Mouse (Mus musculus) G1E (cell line): ENCODE measurements around the gene Nckap5. TPM values are rescaled to one million over a fixed set of nuclear protein-coding genes. Genes with fewer than 3 reads are reported as not detected.

Experiments used
- ATAC-seq: 2 replicates; pipeline ENCODE4 v1.8.0; 2016; ENCODE audit warnings: mild to moderate bottlenecking; ENCODE audit not compliant: insufficient number of reproducible peaks, poor library complexity, low FRiP score, severe bottlenecking; ENCODE audit errors: extremely low read depth
- DNase-seq: peaks from one replicate; pipeline ENCODE4 v3.0.0; 2012; ENCODE audit warnings: low spot score
- H3K27me3 ChIP-seq: 2 replicates; pipeline ENCODE4 v1.6.1; 2012; ENCODE audit warnings: mild to moderate bottlenecking, low read length, inconsistent platforms; ENCODE audit not compliant: insufficient read depth
- H3K36me3 ChIP-seq: replicated peaks from 2 replicates; pipeline ENCODE3; 2012; ENCODE audit warnings: mild to moderate bottlenecking, inconsistent platforms
- H3K4me1 ChIP-seq: 2 replicates; pipeline ENCODE4 v1.6.1; 2012; ENCODE audit warnings: low read depth, low read length, inconsistent platforms, mixed read lengths; ENCODE audit not compliant: insufficient read depth
- H3K4me3 ChIP-seq: 2 replicates; pipeline ENCODE4 v1.5.1; 2012; ENCODE audit warnings: low read depth, mild to moderate bottlenecking, inconsistent platforms, low read length, moderate library complexity, mixed read lengths
- H3K9me3 ChIP-seq: replicated peaks from 2 replicates; pipeline ENCODE4 v1.6.1; 2012; ENCODE audit warnings: inconsistent platforms
- CTCF ChIP-seq: IDR thresholded peaks from 2 replicates; pipeline ENCODE4 v1.5.1; 2012; ENCODE audit warnings: low read depth, low read length, inconsistent platforms, mixed read lengths
- GATA1 ChIP-seq: IDR thresholded peaks from 2 replicates; pipeline ENCODE4 v1.6.1; 2012; ENCODE audit warnings: borderline replicate concordance, low read length, inconsistent platforms, mixed read lengths
- GATA2 ChIP-seq: IDR thresholded peaks from 2 replicates; pipeline ENCODE4 v1.6.1; 2012; ENCODE audit warnings: low read depth, low read length, inconsistent platforms, borderline replicate concordance
- POLR2AphosphoS5 ChIP-seq: IDR thresholded peaks from 2 replicates; pipeline ENCODE4 v1.6.1; 2012; ENCODE audit warnings: low read depth, low read length, inconsistent platforms; ENCODE audit not compliant: insufficient replicate concordance
- TAL1 ChIP-seq: conservative IDR thresholded peaks from 2 replicates; pipeline ENCODE4 v1.6.1; 2012; ENCODE audit warnings: low read depth, low read length, inconsistent platforms, mixed read lengths
- polyA plus RNA-seq: library from polyadenylated mRNA; stranded (reverse); fragments of >175 nt; gene quantifications from 2 replicates; pipeline ENCODE4 v1.2.3, GENCODE M21; 2012
- total RNA-seq, 2 experiments: library from RNA; stranded (forward) in 1 of 2; stranded (reverse) in 1 of 2; fragments of 200-1000 nt in 1 of 2; fragments of >200 nt in 1 of 2; fragmentation: Nextera tagmentation in 1 of 2; gene quantifications; 2 replicates each; pipeline ENCODE4 v1.2.3; 2014 to 2017

Gene Nckap5
- total and polyA plus RNA-seq, 3 experiments, result 0.15 to 0.44 TPM; not detected in 1

GRCm38 (mm10) chr1:126190353-126190752 is 640.2 kb downstream of the Nckap5 start:
- Histone ChIP-seq H3K4me1 (no peaks in the 10 kb centered on the region), H3K9me3 (peaks cover 13% of the 10 kb centered on the region), H3K36me3 (no peaks in the 10 kb centered on the region), H3K27me3 (no peaks in the 10 kb centered on the region), H3K4me3 (no peak overlapping the region)
- no peak for TF ChIP-seq TAL1
- no peak for TF ChIP-seq GATA2
- no peak for TF ChIP-seq GATA1
- no peak for TF ChIP-seq POLR2AphosphoS5
- TF ChIP-seq CTCF, result no peak
- ATAC-seq (no peak), DNase-seq (no peak)

- no peaks in the 10 kb centered on the region for H3K4me1 ChIP-seq
- H3K9me3 ChIP-seq, result peaks cover 9% of the 10 kb centered on the region
- no peak for TF ChIP-seq CTCF
- TF ChIP-seq POLR2AphosphoS5, result no peak
- TF ChIP-seq GATA1, result no peak
- no peak for TF ChIP-seq TAL1
- no peak for TF ChIP-seq GATA2
- no peak for DNase-seq
- no peak overlapping the region for H3K4me3 ChIP-seq
- H3K27me3 ChIP-seq, result no peaks in the 10 kb centered on the region
- no peaks in the 10 kb centered on the region for H3K36me3 ChIP-seq
- no peak for ATAC-seq
Observed at GRCm38 (mm10) chr1:126183751-126184150, 646.8 kb downstream of the Nckap5 start.

- Histone ChIP-seq H3K4me1 (no peaks in the 10 kb centered on the region), H3K9me3 (peaks cover 25% of the 10 kb centered on the region), H3K4me3 (no peak overlapping the region), H3K36me3 (no peaks in the 10 kb centered on the region), H3K27me3 (no peaks in the 10 kb centered on the region)
- no peak for ATAC-seq
- TF ChIP-seq POLR2AphosphoS5, result no peak
- TF ChIP-seq GATA2, result no peak
- no peak for TF ChIP-seq TAL1
- TF ChIP-seq GATA1, result no peak
- TF ChIP-seq CTCF, result no peak
- DNase-seq, result no peak
Observed at GRCm38 (mm10) chr1:126168579-126168978, 662.0 kb downstream of the Nckap5 start.

- Histone ChIP-seq H3K4me3 (no peak overlapping the region), H3K36me3 (no peaks in the 10 kb centered on the region), H3K4me1 (no peaks in the 10 kb centered on the region), H3K9me3 (peaks cover 21% of the 10 kb centered on the region), H3K27me3 (no peaks in the 10 kb centered on the region)
- TF ChIP-seq GATA1 (no peak), GATA2 (no peak), CTCF (no peak), TAL1 (no peak), POLR2AphosphoS5 (no peak)
- ATAC-seq (no peak), DNase-seq (no peak)
Observed at GRCm38 (mm10) chr1:126168131-126168530, 662.5 kb downstream of the Nckap5 start.

GRCm38 (mm10) chr1:126167546-126167945 is 663.1 kb downstream of the Nckap5 start:
- H3K4me1 ChIP-seq, result no peaks in the 10 kb centered on the region
- no peak for ATAC-seq
- H3K36me3 ChIP-seq, result no peaks in the 10 kb centered on the region
- no peak for TF ChIP-seq CTCF
- no peak for TF ChIP-seq GATA1
- TF ChIP-seq TAL1, result no peak
- no peak for TF ChIP-seq POLR2AphosphoS5
- no peak for TF ChIP-seq GATA2
- no peaks in the 10 kb centered on the region for H3K27me3 ChIP-seq
- no peak overlapping the region for H3K4me3 ChIP-seq
- peaks cover 19% of the 10 kb centered on the region for H3K9me3 ChIP-seq
- no peak for DNase-seq

GRCm38 (mm10) chr1:126159287-126159686 is 671.3 kb downstream of the Nckap5 start:
- H3K4me1 ChIP-seq, result no peaks in the 10 kb centered on the region
- no peak for TF ChIP-seq GATA2
- TF ChIP-seq CTCF, result no peak
- TF ChIP-seq TAL1, result no peak
- no peak for TF ChIP-seq POLR2AphosphoS5
- no peak for TF ChIP-seq GATA1
- no peak overlapping the region for H3K4me3 ChIP-seq
- H3K9me3 ChIP-seq, result peaks cover 18% of the 10 kb centered on the region
- no peak for ATAC-seq
- DNase-seq, result no peak
- H3K27me3 ChIP-seq, result no peaks in the 10 kb centered on the region
- H3K36me3 ChIP-seq, result no peaks in the 10 kb centered on the region
